Mouse (Mus musculus) erythroblast, embryonic 14.5 days (primary cell): ENCODE measurements around the gene Gm45713.

Experiments used
- GATA1 ChIP-seq: IDR thresholded peaks from 2 replicates; pipeline ENCODE4 v1.6.1; 2012; ENCODE audit warnings: low read length, inconsistent platforms, mixed read lengths
- TAL1 ChIP-seq: IDR thresholded peaks from 3 replicates; pipeline ENCODE4 v1.6.1; 2012; ENCODE audit warnings: low read length, inconsistent platforms, mixed read lengths

- TF ChIP-seq GATA1, result no peak
- no peak for TF ChIP-seq TAL1
These were observed 40.3 kb upstream of the Gm45713 start for GRCm38 (mm10) chr7:45176356-45176755.
